Mouse (Mus musculus) layer of hippocampus, adult 2 months (tissue): ENCODE measurements around the gene Coro1b. TPM values are rescaled to one million over a fixed set of nuclear protein-coding genes. Genes with fewer than 3 reads are reported as not detected.

Experiments
- DNase-seq, 2 experiments: peaks; one replicate each; pipeline ENCODE4 v3.0.0; 2022; ENCODE audit warnings: low spot score in 2 of 2
- H3K27ac ChIP-seq: fragments of 200-600 bp; 2 replicates; pipeline ENCODE4 v1.8.1; 2022
- H3K4me3 ChIP-seq: fragments of 200-600 bp; 2 replicates; pipeline ENCODE4 v1.8.1; 2022; ENCODE audit warnings: mild to moderate bottlenecking
- CTCF ChIP-seq: fragments of 200-600 bp; conservative IDR thresholded peaks from 2 replicates; pipeline ENCODE4 v1.8.1; 2022; ENCODE audit warnings: antibody characterized with exemption, mild to moderate bottlenecking, moderate library complexity
- total RNA-seq, 2 experiments: library from RNA; stranded (reverse); gene quantifications; 2 replicates each; pipeline ENCODE4 v1.2.3; 2021

The Coro1b gene
- total RNA-seq, 2 experiments from 2014 or later: 84.8 to 92.9 TPM

- Histone ChIP-seq H3K27ac (no peak overlapping the region), H3K4me3 (no peak overlapping the region)
- DNase-seq: no peak
- TF ChIP-seq CTCF: no peak
Measured at GRCm38 (mm10) chr19:4159049-4159448, 10.6 kb downstream of the Coro1b start.

DNA sequence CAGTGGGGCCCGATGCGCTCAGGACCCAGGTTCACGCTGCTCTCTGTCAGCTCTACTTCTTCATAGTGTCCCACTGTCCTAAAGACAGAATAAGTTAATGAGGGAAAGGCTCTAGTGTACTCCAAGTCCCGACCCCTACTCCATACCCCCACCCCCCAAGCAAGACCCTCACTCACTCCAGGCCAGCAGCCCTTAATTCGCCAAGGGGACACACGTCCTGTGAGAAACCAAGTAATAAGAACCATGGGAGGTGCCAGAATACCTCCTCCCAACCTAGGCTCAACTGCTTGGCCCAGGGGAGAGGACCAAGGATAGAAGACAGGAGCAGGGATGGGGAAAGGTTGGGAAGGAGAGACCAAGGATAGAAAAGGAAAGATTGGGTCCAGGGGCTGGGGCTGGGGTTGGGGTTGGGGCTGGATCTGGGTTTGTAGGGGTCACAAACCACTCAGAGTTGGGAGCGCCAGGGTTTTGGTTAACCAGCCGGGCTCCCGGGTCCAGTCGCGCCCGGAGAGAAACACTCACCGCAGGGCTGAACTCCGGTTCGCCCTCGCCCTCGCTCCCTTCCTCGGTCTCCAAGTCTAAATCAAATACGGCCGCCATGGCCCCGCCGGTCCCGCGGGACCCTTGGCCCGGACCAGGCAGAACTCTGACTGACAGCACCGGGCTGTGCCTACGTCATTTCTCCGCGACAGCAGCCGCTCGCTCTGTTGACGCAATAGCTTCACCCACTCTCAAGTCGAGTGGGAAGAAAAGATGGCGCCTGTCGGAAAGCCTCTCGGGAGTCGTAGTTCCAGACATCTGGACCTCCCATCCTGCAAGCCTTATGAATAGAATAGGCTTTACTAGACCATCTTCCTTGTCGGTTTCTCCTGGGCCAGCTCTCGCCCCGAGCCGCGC, 14.5 kb downstream of the Coro1b start, which contains the start of gene Rps6kb2:
Gene Rps6kb2 (minus strand): TSS at position 709 of the 897 bp plus-strand sequence.
- TF ChIP-seq CTCF: no peak
- peak; percentile 97 to 98 for DNase-seq
- Histone ChIP-seq H3K4me3 (peak within 1 kb of the TSS; percentile 96), H3K27ac (peak within 1 kb of the TSS; percentile 88)

DNA sequence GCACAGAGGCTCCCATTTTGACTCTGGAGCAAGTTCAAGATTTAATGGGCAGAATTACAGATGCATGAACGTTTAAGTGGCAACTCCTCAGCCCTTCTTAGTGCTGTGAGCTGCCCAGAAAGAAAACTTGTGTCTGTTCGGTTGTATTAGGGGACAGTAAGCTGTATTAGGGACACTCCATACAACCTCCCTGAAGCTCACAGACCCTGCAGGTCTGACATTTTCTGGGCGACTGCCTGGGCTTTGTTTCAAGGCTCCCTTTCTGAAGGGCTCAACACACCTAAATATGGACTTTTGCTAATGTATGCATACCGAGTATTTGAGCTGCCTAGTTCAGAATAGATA, 15.1 kb downstream of the Coro1b start:
- peak overlapping the region; percentile 88 for H3K27ac ChIP-seq
- no peak for DNase-seq
- peak overlapping the region; percentile 96 for H3K4me3 ChIP-seq
- TF ChIP-seq CTCF: no peak

DNA sequence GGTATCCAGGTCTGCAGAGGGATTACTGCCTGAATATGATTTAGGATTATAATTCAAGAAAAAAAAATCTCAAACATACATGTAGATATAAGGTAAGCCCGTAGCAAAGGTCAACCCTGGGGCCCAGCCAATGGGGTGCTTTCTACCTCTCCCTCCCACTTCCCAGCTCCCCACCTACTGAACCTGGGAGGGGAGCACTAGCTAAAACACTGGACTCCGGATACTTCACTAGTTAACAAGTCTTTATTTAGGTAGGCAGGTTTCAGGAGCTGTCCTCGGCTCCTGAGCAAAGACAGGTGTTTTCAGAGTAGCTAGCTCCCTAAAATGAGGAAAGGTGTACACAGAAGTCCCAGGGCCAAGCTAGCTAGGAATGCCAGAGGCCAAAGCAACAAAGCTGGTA, 15.7 kb downstream of the Coro1b start:
- DNase-seq: no peak
- peak overlapping the region; percentile 88; the same call in 1 of the 2 replicates for H3K27ac ChIP-seq
- no peak overlapping the region for H3K4me3 ChIP-seq
- TF ChIP-seq CTCF: no peak

DNA sequence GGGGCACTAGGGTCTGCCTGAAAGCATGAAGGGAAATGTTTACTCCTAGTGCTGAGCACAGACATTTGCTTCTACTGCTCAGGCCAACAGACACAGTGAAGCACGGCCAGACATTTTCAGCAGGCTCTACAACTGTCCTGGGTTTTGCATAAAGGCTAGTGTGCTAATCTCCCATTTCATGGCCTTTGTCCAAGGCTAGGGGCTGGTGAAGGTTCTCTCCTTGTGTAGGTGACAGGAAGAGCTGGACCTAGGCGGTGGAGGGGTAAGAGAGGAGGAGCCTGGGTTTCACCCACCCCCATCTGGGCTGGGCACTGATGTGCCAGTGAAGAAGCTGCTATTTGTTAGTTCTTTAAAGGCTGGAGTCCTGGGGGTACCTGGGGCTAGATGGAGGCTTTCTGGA, 16.3 kb downstream of the Coro1b start:
- TF ChIP-seq CTCF: no peak
- no peak for DNase-seq
- no peak overlapping the region for H3K4me3 ChIP-seq
- peak overlapping the region; percentile 51; the same call in 1 of the 2 replicates for H3K27ac ChIP-seq

GRCm38 (mm10) chr19:4166678-4167476, 18.5 kb downstream of the Coro1b start:
- TF ChIP-seq CTCF: no peak
- H3K27ac ChIP-seq: no peak overlapping the region
- no peak overlapping the region for H3K4me3 ChIP-seq
- DNase-seq: no peak

DNA sequence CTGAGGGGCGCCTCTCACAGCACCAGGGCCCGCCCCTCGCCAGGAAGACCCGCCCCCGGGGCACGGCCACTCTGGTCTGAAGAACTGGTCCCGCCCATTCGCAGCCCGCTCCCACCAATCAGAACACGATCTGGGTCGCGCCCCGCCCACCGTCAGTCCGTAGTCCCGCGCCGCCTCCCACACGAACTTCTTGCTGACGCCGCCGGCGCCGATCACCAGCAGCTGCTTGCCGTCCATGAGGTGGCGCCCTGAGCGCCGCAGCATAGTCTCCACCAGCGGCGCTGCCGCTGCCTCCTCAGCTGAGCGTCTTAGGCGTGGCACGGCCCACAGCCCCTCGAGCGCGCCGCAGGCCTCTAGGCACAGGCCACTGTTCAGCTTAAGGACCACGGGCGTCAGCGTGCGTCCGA, 21.0 kb downstream of the Coro1b start:
- DNase-seq: peak; percentile 99 to 100
- Histone ChIP-seq H3K4me3 (peak overlapping the region; percentile 58), H3K27ac (peak overlapping the region; percentile 98)
- TF ChIP-seq CTCF: peak; percentile 89

DNA sequence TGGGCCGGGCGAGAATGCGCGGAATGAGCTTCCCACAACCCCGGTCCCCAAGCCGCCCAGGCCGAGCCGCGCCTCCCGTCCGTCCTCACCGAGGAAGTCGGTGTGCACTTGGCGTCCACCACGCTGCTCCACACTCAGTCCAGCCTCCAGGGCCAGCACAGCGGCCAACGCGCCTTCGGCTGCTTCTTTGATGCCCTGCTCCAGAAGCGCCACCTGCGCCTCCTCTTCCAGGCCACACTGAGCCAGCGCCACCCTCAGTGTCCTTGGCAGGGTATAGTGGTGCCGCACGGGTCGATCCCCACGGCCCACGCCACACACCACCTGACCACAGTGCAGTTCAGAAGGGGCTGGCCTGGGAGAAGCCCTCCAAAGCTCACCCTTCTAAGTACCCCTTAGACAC, 21.4 kb downstream of the Coro1b start:
- Histone ChIP-seq H3K27ac (peak overlapping the region; percentile 98), H3K4me3 (peak overlapping the region; percentile 58)
- no peak; the same call in 1 of the 2 replicates for TF ChIP-seq CTCF
- no peak for DNase-seq

DNA sequence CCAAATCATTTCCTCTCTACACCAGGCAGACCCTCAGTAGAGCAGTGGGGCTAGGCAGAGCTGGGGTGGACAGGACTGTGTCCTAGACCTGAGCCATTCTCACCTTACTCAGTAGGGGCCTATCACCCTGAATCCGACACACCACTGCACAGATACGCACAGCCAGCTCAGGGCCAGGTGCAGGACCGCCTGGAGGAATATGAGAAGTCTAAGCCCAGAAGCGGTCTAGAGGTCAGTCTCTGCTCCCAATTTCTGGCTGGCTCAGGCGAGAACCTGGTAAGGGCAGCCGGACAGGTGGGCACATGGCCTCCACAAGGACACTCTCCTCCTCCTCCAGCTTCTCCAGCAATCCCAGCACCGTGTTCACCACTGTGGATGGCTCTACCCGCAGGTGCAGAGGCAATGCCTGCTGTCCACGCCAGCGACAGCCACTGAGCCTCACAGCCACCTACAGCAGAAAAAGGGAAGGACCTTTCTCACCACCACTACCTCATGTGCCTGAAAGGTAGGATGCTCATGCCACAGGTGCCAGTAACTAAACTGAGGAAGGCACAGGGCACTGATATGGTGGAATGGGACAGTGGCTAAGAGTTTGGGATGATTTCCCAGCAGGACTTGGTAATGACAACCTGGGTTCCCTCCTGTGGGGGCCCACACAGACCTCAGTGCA, 22.4 kb downstream of the Coro1b start:
- no peak for TF ChIP-seq CTCF
- no peak overlapping the region; the same call in 1 of the 2 replicates for H3K27ac ChIP-seq
- no peak overlapping the region for H3K4me3 ChIP-seq
- no peak for DNase-seq

GRCm38 (mm10) chr19:4171393-4172290, 23.2 kb downstream of the Coro1b start:
- Histone ChIP-seq H3K27ac (peak overlapping the region; percentile 43; the same call in 1 of the 2 replicates), H3K4me3 (no peak overlapping the region)
- no peak for TF ChIP-seq CTCF
- DNase-seq: no peak

DNA sequence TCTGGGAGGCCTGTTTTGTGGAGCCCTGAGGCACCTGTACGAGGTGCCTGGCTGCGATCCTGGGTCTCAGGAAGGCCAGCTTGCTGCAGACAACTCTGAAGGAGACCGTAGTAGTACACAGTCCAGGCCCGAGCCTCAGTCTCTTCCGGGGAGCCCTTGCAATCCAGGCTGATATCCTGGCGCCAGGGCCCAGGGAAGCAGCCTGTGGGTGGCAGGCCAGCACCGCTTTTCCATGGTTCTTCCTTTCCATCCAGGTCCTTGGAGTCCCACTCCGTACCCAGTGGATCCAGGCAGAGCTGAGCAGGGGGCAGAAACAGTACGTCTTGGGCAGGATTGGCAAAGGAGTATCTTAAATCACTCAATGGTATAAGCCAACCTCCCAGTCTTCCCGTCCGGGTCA, 24.5 kb downstream of the Coro1b start:
- no peak overlapping the region for H3K4me3 ChIP-seq
- TF ChIP-seq CTCF: peak; percentile 30
- H3K27ac ChIP-seq: no peak overlapping the region
- DNase-seq: no peak
